Mouse (Mus musculus) midbrain, postnatal 0 days (tissue): Measurements from ENCODE around the gene Man1a. TPM values are rescaled to one million over a fixed set of nuclear protein-coding genes. Genes with fewer than 3 reads are reported as not detected.

Source experiments
- ATAC-seq: fragments of 200-750 bp; cut with Nextera tagmentation; 2 replicates; pipeline ENCODE4 v1.8.0; 2017; ENCODE audit warnings: moderate number of reproducible peaks, mild to moderate bottlenecking, moderate TSS enrichment, moderate library complexity; ENCODE audit not compliant: low FRiP score
- DNase-seq: peaks from one replicate; pipeline ENCODE4 v3.0.0-alpha.2; 2015; ENCODE audit warnings: low spot score
- H3K27ac ChIP-seq: fragments of 300-500 bp; sonication (generic); 2 replicates; pipeline ENCODE4 v1.5.1; 2014; ENCODE audit warnings: low read depth, mild to moderate bottlenecking, low read length, mixed read lengths
- H3K27me3 ChIP-seq: fragments of 300-500 bp; sonication (generic); 2 replicates; pipeline ENCODE4 v1.6.1; 2014; ENCODE audit warnings: low read length, control low read depth, mixed read lengths; ENCODE audit not compliant: insufficient read depth
- H3K36me3 ChIP-seq: fragments of 300-500 bp; sonication (generic); 2 replicates; pipeline ENCODE4 v1.6.1; 2014; ENCODE audit warnings: low read length, control low read depth, mixed read lengths; ENCODE audit not compliant: insufficient read depth
- H3K4me1 ChIP-seq: fragments of 300-500 bp; sonication (generic); 2 replicates; pipeline ENCODE4 v1.6.1; 2014; ENCODE audit warnings: mild to moderate bottlenecking, control low read depth, antibody characterized with exemption, low read length, mixed read lengths; ENCODE audit not compliant: insufficient read depth
- H3K4me2 ChIP-seq: fragments of 300-500 bp; sonication (generic); 2 replicates; pipeline ENCODE4 v1.6.1; 2014; ENCODE audit warnings: low read depth, mild to moderate bottlenecking, low read length, mixed read lengths; ENCODE audit not compliant: poor library complexity, severe bottlenecking
- H3K4me3 ChIP-seq: fragments of 300-500 bp; sonication (generic); 2 replicates; pipeline ENCODE4 v1.5.1; 2014; ENCODE audit warnings: low read depth, mild to moderate bottlenecking, low read length, moderate library complexity
- H3K9ac ChIP-seq: fragments of 300-500 bp; sonication (generic); replicated peaks from 2 replicates; pipeline ENCODE4 v1.6.1; 2014; ENCODE audit warnings: mild to moderate bottlenecking, low read length, moderate library complexity, mixed read lengths; ENCODE audit not compliant: poor library complexity, severe bottlenecking
- H3K9me3 ChIP-seq: fragments of 300-500 bp; sonication (generic); 2 replicates; pipeline ENCODE4 v1.6.1; 2016; ENCODE audit warnings: low read length, control low read depth
- CTCF ChIP-seq: IDR thresholded peaks from 2 replicates; pipeline ENCODE4 v1.5.1; 2016; ENCODE audit warnings: antibody characterized with exemption, mild to moderate bottlenecking
- WGBS: fragments of 180-500 bp; shearing (Covaris S2); extraction: QIAGEN DNeasy Blood & Tissue Kit; methylation state at CpG from one replicate; pipeline ENCODE4 v1.1.7; 2014; 5-methylcytosine and 5-hydroxymethylcytosine counted together
- polyA plus RNA-seq: library from polyadenylated mRNA; unstranded; fragments of >200 nt; fragmentation: Nextera tagmentation; extraction: Ambion mirVana; gene quantifications from 2 replicates; pipeline ENCODE4 v1.2.1, GENCODE M21; 2015
- total RNA-seq: library from RNA; depleted of rRNA; stranded (reverse); fragments of >200 nt; gene quantifications from 2 replicates; pipeline ENCODE4 v1.2.3, GENCODE M21; 2014

Man1a gene
- total and polyA plus RNA-seq, 2 experiments from 2014 or later = 4.2 to 19.3 TPM

- WGBS = under 1% methylated on average over 65 of the region's 68 CpGs
- ATAC-seq = peak; percentile 94
- H3K27ac ChIP-seq = no peak overlapping the region
Observed at GRCm38 (mm10) chr10:54075441-54076010, 883 bp downstream of the Man1a start.

GRCm38 (mm10) chr10:54074609-54075421 is 1.6 kb downstream of the Man1a start:
- WGBS = under 1% methylated on average over 62 of the region's 73 CpGs
- 0 out of 2 replicates have a peak, but pooled peaks cover 4% of the 10 kb centered on the region for H3K4me1 ChIP-seq
- ATAC-seq = peak; percentile 61
- H3K9me3 ChIP-seq = no peaks in the 10 kb centered on the region
- no peaks in the 10 kb centered on the region for H3K36me3 ChIP-seq
- H3K4me3 ChIP-seq = peak overlapping the region; percentile 88
- peak; percentile 40 for DNase-seq
- H3K27me3 ChIP-seq = 0 out of 2 replicates have a peak, but pooled peaks cover 3% of the 10 kb centered on the region
- peak overlapping the region; percentile 97 for H3K4me2 ChIP-seq
- H3K27ac ChIP-seq = no peak overlapping the region
- peak overlapping the region; percentile 67 for H3K9ac ChIP-seq
- TF ChIP-seq CTCF = no peak

More at GRCm38 (mm10) chr10:54075441-54076010, 883 bp downstream of the Man1a start:
- Histone ChIP-seq H3K9ac (peak overlapping the region; percentile 67), H3K4me3 (peak overlapping the region; percentile 88), H3K4me1 (0 out of 2 replicates have a peak, but pooled peaks cover 4% of the 10 kb centered on the region), H3K36me3 (no peaks in the 10 kb centered on the region), H3K9me3 (no peaks in the 10 kb centered on the region), H3K27me3 (peaks cover 3% of the 10 kb centered on the region; the same call in 1 of the 2 replicates), H3K4me2 (peak overlapping the region; percentile 97)
- peak; percentile 86 for DNase-seq
- TF ChIP-seq CTCF = no peak

GRCm38 (mm10) chr10:54074247-54074608 is 2.2 kb downstream of the Man1a start:
- peak overlapping the region; percentile 97 for H3K4me2 ChIP-seq
- H3K36me3 ChIP-seq = no peaks in the 10 kb centered on the region
- ATAC-seq (no peak), DNase-seq (no peak)
- 1% methylated on average over 14 of the region's 14 CpGs for WGBS
- peak overlapping the region; percentile 67 for H3K9ac ChIP-seq
- H3K27me3 ChIP-seq = 0 out of 2 replicates have a peak, but pooled peaks cover 3% of the 10 kb centered on the region
- no peaks in the 10 kb centered on the region for H3K9me3 ChIP-seq
- 0 out of 2 replicates have a peak, but pooled peaks cover 4% of the 10 kb centered on the region for H3K4me1 ChIP-seq
- no peak for TF ChIP-seq CTCF
- H3K4me3 ChIP-seq = peak overlapping the region; percentile 88
- H3K27ac ChIP-seq = no peak overlapping the region

- no peak for DNase-seq
- H3K4me2 ChIP-seq = peak overlapping the region; percentile 97
Observed at GRCm38 (mm10) chr10:54073641-54074203, 2.7 kb downstream of the Man1a start.

GRCm38 (mm10) chr10:54072336-54072735 is 4.1 kb downstream of the Man1a start:
- DNase-seq (no peak), ATAC-seq (no peak)
- Histone ChIP-seq H3K9ac (no peak overlapping the region), H3K9me3 (no peaks in the 10 kb centered on the region), H3K36me3 (no peaks in the 10 kb centered on the region), H3K4me1 (0 out of 2 replicates have a peak, but pooled peaks cover 4% of the 10 kb centered on the region), H3K27ac (no peak overlapping the region), H3K4me3 (peak overlapping the region; percentile 88), H3K4me2 (peak overlapping the region; percentile 97), H3K27me3 (0 out of 2 replicates have a peak, but pooled peaks cover 3% of the 10 kb centered on the region)
- WGBS = 82% methylated on average over 2 of the region's 2 CpGs
- TF ChIP-seq CTCF = no peak

More at GRCm38 (mm10) chr10:54073641-54074203, 2.7 kb downstream of the Man1a start:
- WGBS = 75% methylated on average over 6 of the region's 6 CpGs
- Histone ChIP-seq H3K27me3 (0 out of 2 replicates have a peak, but pooled peaks cover 3% of the 10 kb centered on the region), H3K9ac (peak overlapping the region; percentile 67; the same call in 1 of the 2 replicates), H3K36me3 (no peaks in the 10 kb centered on the region), H3K27ac (no peak overlapping the region), H3K9me3 (no peaks in the 10 kb centered on the region), H3K4me1 (0 out of 2 replicates have a peak, but pooled peaks cover 4% of the 10 kb centered on the region), H3K4me3 (peak overlapping the region; percentile 88)
- TF ChIP-seq CTCF = no peak
- no peak for ATAC-seq
